Mouse (Mus musculus): ENCODE data around the gene Haus6. TPM values are rescaled to one million over a fixed set of nuclear protein-coding genes. Genes with fewer than 3 reads are reported as not detected.
A peak's percentile ranks its signal among the peaks of the same experiment; 100 is the strongest.

Haus6 gene
- polyA plus RNA-seq, 1 experiment from 2014 or later, result 5.9 TPM

- no peak overlapping the region for H3K4me2 ChIP-seq
- H3K4me1 ChIP-seq, result no peaks in the 10 kb centered on the region
- H3K9ac ChIP-seq, result no peak overlapping the region
- H3K36me3 ChIP-seq (replicated peaks), result no peaks in the 10 kb centered on the region
- H3K27me3 ChIP-seq (replicated peaks), result no peaks in the 10 kb centered on the region
- WGBS, result 86% methylated on average over 3 of the region's 3 CpGs
- no peak for ATAC-seq (replicated peaks)
- no peaks in the 10 kb centered on the region for H3K9me3 ChIP-seq
- no peak overlapping the region for H3K27ac ChIP-seq
- no peak overlapping the region for H3K4me3 ChIP-seq
These were observed 10.3 kb upstream of the Haus6 start for GRCm38 (mm10) chr4:86622116-86622515.

GRCm38 (mm10) chr4:86620506-86620905 lies 8.7 kb upstream of the Haus6 start:
- Histone ChIP-seq H3K27me3 (replicated peaks) (no peaks in the 10 kb centered on the region), H3K27ac (no peak overlapping the region), H3K4me2 (no peak overlapping the region), H3K36me3 (replicated peaks) (no peaks in the 10 kb centered on the region), H3K9ac (no peak overlapping the region), H3K4me3 (no peak overlapping the region), H3K9me3 (no peaks in the 10 kb centered on the region), H3K4me1 (no peaks in the 10 kb centered on the region)
- ATAC-seq (replicated peaks), result no peak
- WGBS, result 77% methylated on average over 2 of the region's 2 CpGs

- 34% methylated on average over 8 of the region's 8 CpGs for WGBS
- Histone ChIP-seq H3K36me3 (replicated peaks) (no peaks in the 10 kb centered on the region), H3K9me3 (no peaks in the 10 kb centered on the region), H3K9ac (peak overlapping the region; percentile 23; the same call in 1 of the 2 replicates), H3K27me3 (replicated peaks) (no peaks in the 10 kb centered on the region), H3K4me1 (peaks cover 19% of the 10 kb centered on the region), H3K27ac (peak overlapping the region; percentile 60), H3K4me3 (peak overlapping the region; percentile 75), H3K4me2 (peak overlapping the region; percentile 93)
- no peak for ATAC-seq (replicated peaks)
These were observed 400 bp upstream of the Haus6 start for GRCm38 (mm10) chr4:86612289-86612620.

- H3K4me3 ChIP-seq, result no peak overlapping the region
- no peak overlapping the region for H3K9ac ChIP-seq
- no peak overlapping the region for H3K4me2 ChIP-seq
- no peaks in the 10 kb centered on the region for H3K4me1 ChIP-seq
- no peak overlapping the region for H3K27ac ChIP-seq
- ATAC-seq (replicated peaks), result no peak
- no peaks in the 10 kb centered on the region for H3K9me3 ChIP-seq
- WGBS, result 97% methylated on average over 2 of the region's 2 CpGs
- H3K27me3 ChIP-seq (replicated peaks), result no peaks in the 10 kb centered on the region
- peaks cover 7% of the 10 kb centered on the region; the same call in 1 of the 2 replicates for H3K36me3 ChIP-seq (replicated peaks)
These were observed 20.6 kb downstream of the Haus6 start for GRCm38 (mm10) chr4:86591304-86591703.

GRCm38 (mm10) chr4:86588236-86588635 lies 23.6 kb downstream of the Haus6 start:
- Histone ChIP-seq H3K27ac (no peak overlapping the region), H3K36me3 (replicated peaks) (peaks cover 10% of the 10 kb centered on the region; the same call in 1 of the 2 replicates), H3K4me3 (no peak overlapping the region), H3K9me3 (no peaks in the 10 kb centered on the region), H3K4me2 (no peak overlapping the region), H3K27me3 (replicated peaks) (no peaks in the 10 kb centered on the region), H3K9ac (no peak overlapping the region), H3K4me1 (no peaks in the 10 kb centered on the region)
- ATAC-seq (replicated peaks), result no peak
- 88% methylated on average over 3 of the region's 3 CpGs for WGBS

- Histone ChIP-seq H3K27ac (no peak overlapping the region), H3K9me3 (no peaks in the 10 kb centered on the region), H3K4me2 (no peak overlapping the region), H3K4me1 (peaks cover 28% of the 10 kb centered on the region), H3K27me3 (replicated peaks) (no peaks in the 10 kb centered on the region), H3K9ac (no peak overlapping the region), H3K4me3 (no peak overlapping the region), H3K36me3 (replicated peaks) (peaks cover 5% of the 10 kb centered on the region; the same call in 1 of the 2 replicates)
- no peak for ATAC-seq (replicated peaks)
- WGBS, result 86% methylated on average over 3 of the region's 3 CpGs
These were observed 31.3 kb downstream of the Haus6 start for GRCm38 (mm10) chr4:86580591-86580990.

- no peak overlapping the region for H3K9ac ChIP-seq
- no peak overlapping the region for H3K27ac ChIP-seq
- H3K4me1 ChIP-seq, result peaks cover 28% of the 10 kb centered on the region
- no peaks in the 10 kb centered on the region for H3K9me3 ChIP-seq
- no peak overlapping the region for H3K4me3 ChIP-seq
- H3K36me3 ChIP-seq (replicated peaks), result peaks cover 1% of the 10 kb centered on the region; the same call in 1 of the 2 replicates
- WGBS, result 55% methylated on average over 4 of the region's 4 CpGs
- ATAC-seq (replicated peaks), result no peak
- H3K27me3 ChIP-seq (replicated peaks), result no peaks in the 10 kb centered on the region
- H3K4me2 ChIP-seq, result no peak overlapping the region
These were observed 31.8 kb downstream of the Haus6 start for GRCm38 (mm10) chr4:86580056-86580455.

- peak overlapping the region; percentile 82 for H3K4me2 ChIP-seq
- peak overlapping the region; percentile 98 for H3K9ac ChIP-seq
- no peak for ATAC-seq (replicated peaks)
- peak overlapping the region; percentile 98 for H3K27ac ChIP-seq
- 9% methylated on average over 11 of the region's 11 CpGs for WGBS
- peaks cover 28% of the 10 kb centered on the region for H3K4me1 ChIP-seq
- H3K9me3 ChIP-seq, result no peaks in the 10 kb centered on the region
- peak overlapping the region; percentile 90 for H3K4me3 ChIP-seq
- no peaks in the 10 kb centered on the region for H3K36me3 ChIP-seq (replicated peaks)
- no peaks in the 10 kb centered on the region for H3K27me3 ChIP-seq (replicated peaks)
These were observed 35.1 kb downstream of the Haus6 start for GRCm38 (mm10) chr4:86576630-86577225.

- Histone ChIP-seq H3K27me3 (replicated peaks) (no peaks in the 10 kb centered on the region), H3K9me3 (no peaks in the 10 kb centered on the region), H3K4me3 (peak overlapping the region; percentile 90), H3K27ac (peak overlapping the region; percentile 98), H3K4me2 (peak overlapping the region; percentile 82), H3K9ac (peak overlapping the region; percentile 98), H3K36me3 (replicated peaks) (no peaks in the 10 kb centered on the region), H3K4me1 (peaks cover 28% of the 10 kb centered on the region)
- peak; percentile 15 for ATAC-seq (replicated peaks)
- under 1% methylated on average over 20 of the region's 20 CpGs for WGBS
These were observed 35.7 kb downstream of the Haus6 start for GRCm38 (mm10) chr4:86576120-86576541.

GRCm38 (mm10) chr4:86575283-86575983 lies 36.4 kb downstream of the Haus6 start, which contains the start of gene Rraga:
TSS of gene Rraga (plus strand) at chr4:86575668.
- Histone ChIP-seq H3K4me3 (peak within 1 kb of the TSS; percentile 90), H3K27ac (peak within 1 kb of the TSS; percentile 98), H3K4me2 (peak within 1 kb of the TSS; percentile 82), H3K36me3 (replicated peaks) (no peaks in the 10 kb centered on the region), H3K9me3 (no peaks in the 10 kb centered on the region), H3K27me3 (replicated peaks) (no peaks in the 10 kb centered on the region), H3K4me1 (peaks cover 28% of the 10 kb centered on the region), H3K9ac (peak within 1 kb of the TSS; percentile 98)
- peak; percentile 98 for ATAC-seq (replicated peaks)
- WGBS, result under 1% methylated on average over 53 of the region's 53 CpGs

- H3K27me3 ChIP-seq (replicated peaks), result no peaks in the 10 kb centered on the region
- H3K9me3 ChIP-seq, result no peaks in the 10 kb centered on the region
- H3K9ac ChIP-seq, result peak overlapping the region; percentile 98
- H3K4me1 ChIP-seq, result peaks cover 28% of the 10 kb centered on the region
- H3K4me3 ChIP-seq, result peak overlapping the region; percentile 90
- peak; percentile 77 for ATAC-seq (replicated peaks)
- H3K36me3 ChIP-seq (replicated peaks), result no peaks in the 10 kb centered on the region
- H3K4me2 ChIP-seq, result peak overlapping the region; percentile 82
- 9% methylated on average over 6 of the region's 6 CpGs for WGBS
- peak overlapping the region; percentile 98 for H3K27ac ChIP-seq
These were observed 36.9 kb downstream of the Haus6 start for GRCm38 (mm10) chr4:86574939-86575282.

- WGBS, result 94% methylated on average over 3 of the region's 3 CpGs
These were observed 50.8 kb downstream of the Haus6 start for GRCm38 (mm10) chr4:86561061-86561460.

GRCm38 (mm10) chr4:86559006-86559405 lies 52.8 kb downstream of the Haus6 start:
- no peaks in the 10 kb centered on the region for H3K27me3 ChIP-seq (replicated peaks)
- no peak for ATAC-seq (replicated peaks)
- no peak overlapping the region for H3K9ac ChIP-seq
- H3K9me3 ChIP-seq, result no peaks in the 10 kb centered on the region
- H3K36me3 ChIP-seq (replicated peaks), result no peaks in the 10 kb centered on the region
- no peaks in the 10 kb centered on the region for H3K4me1 ChIP-seq
- 79% methylated on average over 4 of the region's 4 CpGs for WGBS
- no peak overlapping the region for H3K4me2 ChIP-seq
- no peak overlapping the region for H3K4me3 ChIP-seq
- H3K27ac ChIP-seq, result no peak overlapping the region

More at GRCm38 (mm10) chr4:86561061-86561460, 50.8 kb downstream of the Haus6 start:
- H3K27me3 ChIP-seq (replicated peaks), result no peaks in the 10 kb centered on the region
- no peak overlapping the region for H3K4me2 ChIP-seq
- H3K36me3 ChIP-seq (replicated peaks), result no peaks in the 10 kb centered on the region
- ATAC-seq (replicated peaks), result no peak
- H3K4me1 ChIP-seq, result no peaks in the 10 kb centered on the region
- no peaks in the 10 kb centered on the region for H3K9me3 ChIP-seq
- H3K27ac ChIP-seq, result no peak overlapping the region
- no peak overlapping the region for H3K9ac ChIP-seq
- no peak overlapping the region for H3K4me3 ChIP-seq
